Mouse (Mus musculus) limb, embryonic 11.5 days (tissue): ENCODE data around the gene Wdr86. TPM values are rescaled to one million over a fixed set of nuclear protein-coding genes. Genes with fewer than 3 reads are reported as not detected.
"Not testable (repeated sequence)": the region's sequence is repeated elsewhere in the genome, so short reads cannot be mapped to it uniquely, and the experiment has no call there.

Source experiments
- ATAC-seq: fragments of 200-750 bp; cut with Nextera tagmentation; 2 replicates; pipeline ENCODE4 v1.8.0; 2017; ENCODE audit warnings: low read depth; ENCODE audit not compliant: insufficient number of reproducible peaks, low FRiP score, low TSS enrichment
- DNase-seq: peaks from one replicate; pipeline ENCODE4 v3.0.0-alpha.2; 2015; ENCODE audit warnings: low spot score
- H3K27ac ChIP-seq: fragments of 300-500 bp; sonication (generic); replicated peaks from 2 replicates; pipeline ENCODE4 v1.5.1; 2014; ENCODE audit warnings: low read depth, mild to moderate bottlenecking, low read length
- H3K27me3 ChIP-seq: fragments of 300-500 bp; sonication (generic); 2 replicates; pipeline ENCODE4 v1.6.1; 2014; ENCODE audit warnings: mild to moderate bottlenecking, low read length, mixed read lengths; ENCODE audit not compliant: control insufficient read depth, insufficient read depth
- H3K36me3 ChIP-seq: fragments of 300-500 bp; sonication (generic); 2 replicates; pipeline ENCODE4 v1.6.1; 2014; ENCODE audit warnings: mild to moderate bottlenecking, low read length, moderate library complexity, mixed read lengths; ENCODE audit not compliant: control insufficient read depth, insufficient read depth
- H3K4me1 ChIP-seq: fragments of 300-500 bp; sonication (generic); 2 replicates; pipeline ENCODE4 v1.6.1; 2014; ENCODE audit warnings: low read length, mixed read lengths; ENCODE audit not compliant: control insufficient read depth, insufficient read depth
- H3K4me2 ChIP-seq: fragments of 300-500 bp; sonication (generic); 2 replicates; pipeline ENCODE4 v1.6.1; 2014; ENCODE audit warnings: low read depth, mild to moderate bottlenecking, moderate library complexity; ENCODE audit not compliant: severe bottlenecking
- H3K4me3 ChIP-seq: fragments of 300-500 bp; sonication (generic); 2 replicates; pipeline ENCODE4 v1.5.1; 2014; ENCODE audit warnings: low read depth, low read length
- H3K9ac ChIP-seq: fragments of 300-500 bp; sonication (generic); 2 replicates; pipeline ENCODE4 v1.6.1; 2014; ENCODE audit warnings: mild to moderate bottlenecking, low read length
- H3K9me3 ChIP-seq: fragments of 300-500 bp; sonication (generic); 2 replicates; pipeline ENCODE4 v1.6.1; 2016; ENCODE audit warnings: low read length; ENCODE audit not compliant: control insufficient read depth
- WGBS: fragments of 180-500 bp; shearing (Covaris S2); extraction: QIAGEN DNeasy Blood & Tissue Kit; methylation state at CpG from one replicate; pipeline ENCODE4 v1.1.7; 2014; 5-methylcytosine and 5-hydroxymethylcytosine counted together
- polyA plus RNA-seq: library from polyadenylated mRNA; unstranded; fragments of >200 nt; fragmentation: Nextera tagmentation; extraction: Ambion mirVana; gene quantifications from 2 replicates; pipeline ENCODE4 v1.2.1, GENCODE M21; 2014

The Wdr86 gene
- polyA plus RNA-seq, 1 experiment from 2014 or later: 40.7 TPM

- Histone ChIP-seq H3K4me1 (no peaks in the 10 kb centered on the region), H3K9ac (no peak overlapping the region), H3K36me3 (peaks cover 35% of the 10 kb centered on the region), H3K27ac (no peak overlapping the region), H3K9me3 (peaks cover 6% of the 10 kb centered on the region; the same call in 1 of the 2 replicates), H3K4me2 (no peak overlapping the region), H3K4me3 (no peak overlapping the region), H3K27me3 (no peaks in the 10 kb centered on the region)
- 91% methylated on average over 6 of the region's 6 CpGs for WGBS
- DNase-seq: no peak
- ATAC-seq: no peak
Observed at GRCm38 (mm10) chr5:24711615-24712014, 18.9 kb downstream of the Wdr86 start.

GRCm38 (mm10) chr5:24709962-24710361, 20.6 kb downstream of the Wdr86 start:
- Histone ChIP-seq H3K36me3 (peaks cover 35% of the 10 kb centered on the region), H3K4me1 (no peaks in the 10 kb centered on the region), H3K9me3 (peaks cover 6% of the 10 kb centered on the region; the same call in 1 of the 2 replicates), H3K27ac (no peak overlapping the region), H3K4me3 (no peak overlapping the region), H3K4me2 (no peak overlapping the region), H3K9ac (no peak overlapping the region), H3K27me3 (no peaks in the 10 kb centered on the region)
- ATAC-seq (no peak), DNase-seq (no peak)
- 77% methylated on average over 2 of the region's 2 CpGs for WGBS

GRCm38 (mm10) chr5:24704615-24705014, 25.9 kb downstream of the Wdr86 start:
- DNase-seq: no peak
- H3K4me2 ChIP-seq: no peak overlapping the region
- H3K9me3 ChIP-seq: no peaks in the 10 kb centered on the region
- H3K4me3 ChIP-seq: no peak overlapping the region
- no peak overlapping the region for H3K9ac ChIP-seq
- WGBS: 98% methylated on average over 8 of the region's 8 CpGs
- no peak overlapping the region for H3K27ac ChIP-seq
- no peak for ATAC-seq
- peaks cover 21% of the 10 kb centered on the region for H3K36me3 ChIP-seq
- no peaks in the 10 kb centered on the region for H3K27me3 ChIP-seq
- no peaks in the 10 kb centered on the region for H3K4me1 ChIP-seq

- ATAC-seq (no peak), DNase-seq (no peak)
- H3K27me3 ChIP-seq: no peaks in the 10 kb centered on the region
- no peak overlapping the region for H3K27ac ChIP-seq
- H3K9me3 ChIP-seq: no peaks in the 10 kb centered on the region
- H3K4me2 ChIP-seq: no peak overlapping the region
- no peak overlapping the region for H3K4me3 ChIP-seq
- H3K36me3 ChIP-seq: peaks cover 17% of the 10 kb centered on the region
- H3K4me1 ChIP-seq: no peaks in the 10 kb centered on the region
- 85% methylated on average over 3 of the region's 3 CpGs for WGBS
- no peak overlapping the region for H3K9ac ChIP-seq
Observed at GRCm38 (mm10) chr5:24701271-24701670, 29.3 kb downstream of the Wdr86 start.

GRCm38 (mm10) chr5:24696704-24697103, 33.8 kb downstream of the Wdr86 start:
- H3K27ac ChIP-seq: no peak overlapping the region
- WGBS: 79% methylated on average over 3 of the region's 3 CpGs
- no peak overlapping the region for H3K9ac ChIP-seq
- H3K4me3 ChIP-seq: no peak overlapping the region
- no peaks in the 10 kb centered on the region for H3K9me3 ChIP-seq
- H3K4me1 ChIP-seq: no peaks in the 10 kb centered on the region
- no peak overlapping the region for H3K4me2 ChIP-seq
- H3K27me3 ChIP-seq: no peaks in the 10 kb centered on the region
- H3K36me3 ChIP-seq: peaks cover 20% of the 10 kb centered on the region
- DNase-seq: no peak
- ATAC-seq: no peak

GRCm38 (mm10) chr5:24687696-24688095, 42.8 kb downstream of the Wdr86 start:
- no peak for DNase-seq
- no peak for ATAC-seq
- 93% methylated on average over 1 of the region's 1 CpGs for WGBS
- Histone ChIP-seq H3K9me3 (no peaks in the 10 kb centered on the region), H3K27me3 (no peaks in the 10 kb centered on the region), H3K4me2 (no peak overlapping the region), H3K4me3 (no peak overlapping the region), H3K36me3 (peaks cover 11% of the 10 kb centered on the region), H3K9ac (no peak overlapping the region), H3K4me1 (no peaks in the 10 kb centered on the region), H3K27ac (no peak overlapping the region)

- peak overlapping the region; percentile 55 for H3K4me2 ChIP-seq
- not testable (repeated sequence) for H3K4me1 ChIP-seq, H3K9me3 ChIP-seq, ATAC-seq, H3K9ac ChIP-seq, DNase-seq, H3K27me3 ChIP-seq, H3K27ac ChIP-seq
- peak overlapping the region; percentile 56; the same call in 1 of the 2 replicates for H3K4me3 ChIP-seq
- H3K36me3 ChIP-seq: peaks cover 11% of the 10 kb centered on the region; the same call in 1 of the 2 replicates
- WGBS: 79% methylated on average over 16 of the region's 16 CpGs
Observed at GRCm38 (mm10) chr5:24686671-24687420, 43.7 kb downstream of the Wdr86 start.

- DNase-seq (no peak), ATAC-seq (no peak)
- Histone ChIP-seq H3K4me2 (peak overlapping the region; percentile 55), H3K27me3 (no peaks in the 10 kb centered on the region), H3K36me3 (peaks cover 8% of the 10 kb centered on the region; the same call in 1 of the 2 replicates), H3K27ac (peak overlapping the region; percentile 22; the same call in 1 of the 2 replicates), H3K4me3 (peak overlapping the region; percentile 56), H3K9me3 (no peaks in the 10 kb centered on the region), H3K4me1 (no peaks in the 10 kb centered on the region), H3K9ac (peak overlapping the region; percentile 61)
- WGBS: 1% methylated on average over 15 of the region's 15 CpGs
Observed at GRCm38 (mm10) chr5:24686176-24686575, 44.4 kb downstream of the Wdr86 start.
